Mouse (Mus musculus): ENCODE measurements around the gene Ifi27l2b.

DNA sequence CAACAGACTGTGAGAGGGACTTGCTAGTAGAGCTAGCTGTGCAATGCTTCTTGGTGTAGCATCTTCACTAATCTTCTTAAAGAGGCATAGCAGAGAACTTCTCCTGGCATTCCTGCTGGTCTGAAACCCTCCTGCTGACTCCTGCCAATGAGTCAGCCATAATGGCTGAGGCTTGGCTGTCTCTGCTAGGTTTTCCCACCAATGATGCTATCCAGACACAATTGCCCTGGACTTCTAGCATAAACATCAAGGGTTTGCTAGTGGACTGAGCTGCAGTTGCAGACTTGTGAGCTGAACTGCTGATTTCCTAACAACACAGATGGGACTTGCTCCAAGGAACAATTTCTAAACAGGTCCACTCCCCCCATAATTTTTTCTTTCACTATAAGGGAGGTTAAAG is 3.7 kb downstream of the Ifi27l2b start:
- no peak for TF ChIP-seq CTCF (conservative IDR thresholded peaks at IDR 0.05; ENCODE audit: low read length)
- no peak for TF ChIP-seq NANOG (IDR thresholded peaks at IDR 0.05; ENCODE audit: borderline replicate concordance, low read length)
- no peak for TF ChIP-seq POU5F1 (IDR thresholded peaks at IDR 0.05; ENCODE audit: borderline replicate concordance, low read length)
